8 mouse cellular contexts compared by ENCODE assay signal in the genomic region with DNA sequence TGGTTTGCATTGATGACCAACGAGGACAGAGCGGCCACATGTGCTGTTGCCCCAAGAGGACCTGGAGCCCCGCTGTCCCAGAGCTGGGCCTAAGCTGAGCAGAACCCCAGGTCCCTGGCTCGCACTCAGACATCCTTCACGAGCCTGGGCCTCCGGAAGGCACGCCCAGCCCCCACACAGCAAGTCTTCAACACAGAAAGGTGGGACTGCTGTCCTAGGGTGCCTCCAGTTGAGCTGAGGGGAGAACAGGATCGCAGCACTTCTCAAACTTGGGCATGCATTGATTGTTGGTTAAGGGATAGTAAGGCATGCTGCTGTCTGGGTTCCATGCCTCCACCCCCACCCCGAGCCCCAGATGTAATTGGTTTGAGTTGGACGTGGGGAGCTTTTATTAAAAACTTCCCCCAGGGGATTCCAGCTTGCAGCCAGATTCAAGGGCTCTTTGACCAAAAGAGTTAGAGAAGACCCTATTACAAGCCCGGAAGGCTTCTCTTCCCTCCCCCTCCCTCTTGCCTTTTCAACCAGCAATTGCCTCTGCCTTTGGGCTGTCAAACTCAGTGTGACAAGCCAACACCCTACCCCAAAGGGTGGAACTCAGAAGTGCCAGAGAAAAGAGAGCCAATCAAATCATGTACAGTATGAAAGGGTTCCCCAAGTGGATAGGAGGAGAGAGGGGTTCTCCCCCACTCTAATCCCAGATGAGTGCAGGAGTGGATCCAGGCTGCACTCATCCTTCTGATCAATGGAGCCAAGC. TPM values are rescaled to one million over a fixed set of nuclear protein-coding genes. Genes with fewer than 3 reads are reported as not detected.
DNase-seq lines count a peak whose midpoint lies in the region; ATAC-seq and TF ChIP-seq lines count a peak whose summit lies in the region.

No protein-coding gene starts in this region.

- no peak overlapping the region for H3K27ac ChIP-seq in MEL (ENCODE audit: control insufficient read depth, low read depth, low read length)
- 0 out of 2 replicates have a peak overlapping the region, but pooled peaks have one; percentile 37 for H3K27ac ChIP-seq in hindbrain, embryonic 11.5 days (ENCODE audit: low read depth, low read length)

- peak; percentile 73 for ATAC-seq in hindbrain, embryonic 11.5 days (ENCODE audit: low FRiP score)

- no peak for TF ChIP-seq CTCF in MEL (IDR thresholded peaks at IDR 0.05 in 2 of 3, conservative IDR thresholded peaks at IDR 0.05 in 1 of 3; ENCODE audit: control insufficient read depth in 1 of 3, insufficient read depth in 1 of 3, low read depth in 2 of 3, low read length in 3 of 3, poor library complexity in 1 of 3, severe bottlenecking in 1 of 3)

- H3K4me1 ChIP-seq in MEL (ENCODE audit: control insufficient read depth in 1 of 2, insufficient read depth in 2 of 2, low read length in 2 of 2) = peaks cover 0 to 8% of the 10 kb centered on the region in 2 experiments; a peak in 1 of 4 replicates
- 0 out of 2 replicates have a peak, but pooled peaks cover 3% of the 10 kb centered on the region for H3K4me1 ChIP-seq in hindbrain, embryonic 11.5 days (replicated peaks; ENCODE audit: control insufficient read depth, insufficient read depth, low read length)

- peaks cover 0 to 5% of the 10 kb centered on the region in 2 experiments; a peak in 2 of 4 replicates for H3K36me3 ChIP-seq in MEL (ENCODE audit: control insufficient read depth in 1 of 2, insufficient read depth in 2 of 2, low read length in 2 of 2)
- H3K36me3 ChIP-seq in hindbrain, embryonic 11.5 days (ENCODE audit: control insufficient read depth, insufficient read depth, low read length) = no peaks in the 10 kb centered on the region

- WGBS in hindbrain, embryonic 11.5 days = 3% methylated on average over 11 of the region's 11 CpGs

- peak overlapping the region; percentile 64 for H3K4me3 ChIP-seq in MEL (ENCODE audit: control insufficient read depth in 1 of 2, insufficient read depth in 1 of 2, low read depth in 2 of 2, low read length in 2 of 2)
- H3K4me3 ChIP-seq in hindbrain, embryonic 11.5 days (ENCODE audit: low read depth, low read length) = peak overlapping the region; percentile 39

- no peak for TF ChIP-seq EP300 in MEL (IDR thresholded peaks at IDR 0.05; ENCODE audit: low read depth in 1 of 2, low read length in 2 of 2)

- TF ChIP-seq POLR2A in MEL (IDR thresholded peaks at IDR 0.05; ENCODE audit: control insufficient read depth in 1 of 2, insufficient read depth in 1 of 2, low read depth in 1 of 2, low read length in 2 of 2, poor library complexity in 1 of 2) = no peak

- H3K79me2 ChIP-seq in MEL (ENCODE audit: control insufficient read depth, insufficient read depth, low read length, poor library complexity) = no peaks in the 10 kb centered on the region; the same call in 1 of the 2 replicates

- TF ChIP-seq RAD21 in MEL (IDR thresholded peaks at IDR 0.05; ENCODE audit: low read depth, low read length) = no peak

- H3K27me3 ChIP-seq in MEL (ENCODE audit: control insufficient read depth in 1 of 2, insufficient read depth in 2 of 2, low read length in 2 of 2) = no peaks in the 10 kb centered on the region
- H3K27me3 ChIP-seq in hindbrain, embryonic 11.5 days (ENCODE audit: control insufficient read depth, insufficient read depth, low read length) = no peaks in the 10 kb centered on the region

- DNase-seq in layer of hippocampus, adult 9-10 months (ENCODE audit: low spot score) = peak; percentile 29
- no peak for DNase-seq in layer of hippocampus, postnatal 10 days (ENCODE audit: low spot score in 2 of 2)
- DNase-seq in MEL (ENCODE audit: low read depth, low spot score) = peak; percentile 64
- DNase-seq in embryo, embryonic 10.5 days (ENCODE audit: low spot score) = peak; percentile 56
- peak; percentile 43 for DNase-seq in hindbrain, embryonic 11.5 days (ENCODE audit: low spot score)
- DNase-seq in lung, postnatal 10 days = peak; percentile 31
- DNase-seq in telencephalon, adult 2 months (ENCODE audit: low read depth, low spot score) = peak; percentile 62
- no peak for DNase-seq in gastrocnemius, postnatal 4 days (ENCODE audit: low spot score in 2 of 2)

- H3K9me3 ChIP-seq in MEL (replicated peaks; ENCODE audit: insufficient read depth, low read length) = no peaks in the 10 kb centered on the region
- H3K9me3 ChIP-seq in hindbrain, embryonic 11.5 days (ENCODE audit: control insufficient read depth, low read length) = no peaks in the 10 kb centered on the region

- H3K9ac ChIP-seq in MEL (ENCODE audit: control insufficient read depth, low read depth, low read length, poor library complexity, severe bottlenecking) = peak overlapping the region; percentile 57
- H3K9ac ChIP-seq in hindbrain, embryonic 11.5 days (ENCODE audit: low read depth, low read length) = peak overlapping the region; percentile 55

- H3K4me2 ChIP-seq in hindbrain, embryonic 11.5 days (replicated peaks; ENCODE audit: low read depth, low read length) = peak overlapping the region; percentile 71

TF ChIP-seq in MEL, 35 proteins besides CTCF, POLR2A, EP300 and RAD21:
- TF ChIP-seq MAFK (IDR thresholded peaks at IDR 0.05; ENCODE audit: borderline replicate concordance, low read depth, low read length) (no peak), MAZ (IDR thresholded peaks at IDR 0.05; ENCODE audit: low read depth, low read length) (0 out of 2 replicates have a peak, but pooled peaks have one; percentile 22), MXI1 (IDR thresholded peaks at IDR 0.05; ENCODE audit: low read depth, low read length) (peak; percentile 20; the same call in 1 of the 2 replicates)

RNA-seq across cellular contexts. Expression of gene Chd9, which starts 1.0 kb away (rescaled TPM):
- 100 to 1,000 TPM; 169 to 181 TPM for total RNA-seq in layer of hippocampus, postnatal 10 days (2021)
- 5.9 and 7.9 TPM in 2 replicates for total RNA-seq in MEL (2012; rRNA removed)
- 10 to 100 TPM; 40.3 to 87.4 TPM for polyA plus RNA-seq in MEL (2012; ENCODE audit: insufficient read depth in 1 of 2, insufficient read length in 2 of 2, low read depth in 1 of 2, low replicate concordance in 2 of 2, missing spikeins in 1 of 2)
- 51.2 and 72.5 TPM in 2 replicates for polyA plus RNA-seq in hindbrain, embryonic 11.5 days (2014; fragmentation: Nextera tagmentation; extraction: Ambion mirVana)
- 10 to 100 TPM; 49.8 to 57.6 TPM for total RNA-seq in gastrocnemius, postnatal 4 days (2021)

RNA-seq across cellular contexts. Expression of gene Gm19935, which starts 12.0 kb away (rescaled TPM):
- 1 to 10 TPM; 1.9 to 3.5 TPM for total RNA-seq in layer of hippocampus, postnatal 10 days (2021)
- not detected in 2 replicates for total RNA-seq in MEL (2012; rRNA removed)
- polyA plus RNA-seq in MEL (2012; ENCODE audit: insufficient read depth in 1 of 2, insufficient read length in 2 of 2, low read depth in 1 of 2, low replicate concordance in 2 of 2, missing spikeins in 1 of 2) = not detected
- 0.25 and 0.59 TPM in 2 replicates for polyA plus RNA-seq in hindbrain, embryonic 11.5 days (2014; fragmentation: Nextera tagmentation; extraction: Ambion mirVana)
- not detected for total RNA-seq in gastrocnemius, postnatal 4 days (2021)

Comparison
In these comparisons a context has a peak if more than half of its experiments do, and no peak if none do; other contexts are left out.
1. DNase-seq: peak in layer of hippocampus, adult 9-10 months (single experiment), MEL (single experiment), embryo, embryonic 10.5 days (single experiment), hindbrain, embryonic 11.5 days (single experiment), lung, postnatal 10 days (single experiment) and telencephalon, adult 2 months (single experiment); none in layer of hippocampus, postnatal 10 days (0 of 2) and gastrocnemius, postnatal 4 days (0 of 2).